Mouse (Mus musculus) kidney, embryonic 14.5 days (tissue): ENCODE data around the gene Ccnt2. TPM values are rescaled to one million over a fixed set of nuclear protein-coding genes. Genes with fewer than 3 reads are reported as not detected.

Experiments used
- ATAC-seq: fragments of 200-750 bp; cut with Nextera tagmentation; 2 replicates; pipeline ENCODE4 v1.8.0; 2017; ENCODE audit warnings: moderate number of reproducible peaks, mild to moderate bottlenecking, moderate TSS enrichment, moderate library complexity; ENCODE audit not compliant: low FRiP score, low TSS enrichment
- H3K27ac ChIP-seq: fragments of 300-500 bp; sonication (generic); 2 replicates; pipeline ENCODE4 v1.5.1; 2014; ENCODE audit warnings: low read depth, mild to moderate bottlenecking, low read length, moderate library complexity, mixed read lengths
- H3K27me3 ChIP-seq: fragments of 300-500 bp; sonication (generic); 2 replicates; pipeline ENCODE4 v1.6.1; 2014; ENCODE audit warnings: mild to moderate bottlenecking, low read length; ENCODE audit not compliant: control insufficient read depth, insufficient read depth
- H3K36me3 ChIP-seq: fragments of 300-500 bp; sonication (generic); 2 replicates; pipeline ENCODE4 v1.6.1; 2014; ENCODE audit warnings: low read length, mixed read lengths; ENCODE audit not compliant: control insufficient read depth, insufficient read depth
- H3K4me1 ChIP-seq: fragments of 300-500 bp; sonication (generic); 2 replicates; pipeline ENCODE4 v1.6.1; 2014; ENCODE audit warnings: low read length, mixed read lengths; ENCODE audit not compliant: control insufficient read depth, insufficient read depth
- H3K4me2 ChIP-seq: fragments of 300-500 bp; sonication (generic); replicated peaks from 2 replicates; pipeline ENCODE4 v1.6.1; 2014; ENCODE audit warnings: low read depth, mild to moderate bottlenecking, low read length
- H3K4me3 ChIP-seq: fragments of 300-500 bp; sonication (generic); 2 replicates; pipeline ENCODE4 v1.5.1; 2014; ENCODE audit warnings: mild to moderate bottlenecking, low read length
- H3K9ac ChIP-seq: fragments of 300-500 bp; sonication (generic); 2 replicates; pipeline ENCODE4 v1.6.1; 2014; ENCODE audit warnings: low read depth, mild to moderate bottlenecking, low read length, moderate library complexity
- H3K9me3 ChIP-seq: fragments of 300-500 bp; sonication (generic); 2 replicates; pipeline ENCODE4 v1.6.1; 2016; ENCODE audit warnings: low read length; ENCODE audit not compliant: control insufficient read depth
- WGBS: fragments of 180-500 bp; shearing (Covaris S2); extraction: QIAGEN DNeasy Blood & Tissue Kit; methylation state at CpG from one replicate; pipeline ENCODE4 v1.1.7; 2014; 5-methylcytosine and 5-hydroxymethylcytosine counted together
- polyA plus RNA-seq: library from polyadenylated mRNA; unstranded; fragments of >200 nt; fragmentation: Nextera tagmentation; extraction: Ambion mirVana; gene quantifications from 2 replicates; pipeline ENCODE4 v1.2.1, GENCODE M21; 2014

Ccnt2 gene
- polyA plus RNA-seq, 1 experiment from 2014 or later = 84.7 TPM

- Histone ChIP-seq H3K27me3 (no peaks in the 10 kb centered on the region), H3K9ac (no peak overlapping the region), H3K4me3 (no peak overlapping the region), H3K4me2 (no peak overlapping the region), H3K27ac (no peak overlapping the region), H3K4me1 (no peaks in the 10 kb centered on the region), H3K9me3 (no peaks in the 10 kb centered on the region), H3K36me3 (peaks cover 55% of the 10 kb centered on the region)
- ATAC-seq = no peak
- 89% methylated on average over 8 of the region's 8 CpGs for WGBS
Observed at GRCm38 (mm10) chr1:127802916-127803315, 29.0 kb downstream of the Ccnt2 start.

- WGBS = 95% methylated on average over 7 of the region's 7 CpGs
- Histone ChIP-seq H3K4me2 (no peak overlapping the region), H3K27me3 (no peaks in the 10 kb centered on the region), H3K9ac (no peak overlapping the region), H3K36me3 (peaks cover 15% of the 10 kb centered on the region), H3K4me3 (no peak overlapping the region), H3K4me1 (no peaks in the 10 kb centered on the region), H3K9me3 (no peaks in the 10 kb centered on the region), H3K27ac (no peak overlapping the region)
- no peak for ATAC-seq
Observed at GRCm38 (mm10) chr1:127808671-127809070, 34.7 kb downstream of the Ccnt2 start.

- no peak overlapping the region for H3K4me3 ChIP-seq
- no peaks in the 10 kb centered on the region for H3K36me3 ChIP-seq
- H3K9ac ChIP-seq = no peak overlapping the region
- 0 out of 2 replicates have a peak overlapping the region, but pooled peaks have one; percentile 8 for H3K4me2 ChIP-seq
- H3K4me1 ChIP-seq = no peaks in the 10 kb centered on the region
- no peak overlapping the region for H3K27ac ChIP-seq
- 41% methylated on average over 7 of the region's 7 CpGs for WGBS
- H3K27me3 ChIP-seq = no peaks in the 10 kb centered on the region
- no peak for ATAC-seq
- H3K9me3 ChIP-seq = no peaks in the 10 kb centered on the region
Observed at GRCm38 (mm10) chr1:127812929-127813328, 39.0 kb downstream of the Ccnt2 start.

GRCm38 (mm10) chr1:127816381-127816780, 42.4 kb downstream of the Ccnt2 start:
- WGBS = 83% methylated on average over 6 of the region's 6 CpGs
- H3K36me3 ChIP-seq = no peaks in the 10 kb centered on the region
- H3K4me1 ChIP-seq = no peaks in the 10 kb centered on the region
- no peaks in the 10 kb centered on the region for H3K9me3 ChIP-seq
- no peak for ATAC-seq
- H3K27ac ChIP-seq = no peak overlapping the region
- H3K27me3 ChIP-seq = no peaks in the 10 kb centered on the region
- no peak overlapping the region for H3K9ac ChIP-seq
- H3K4me3 ChIP-seq = no peak overlapping the region
- no peak overlapping the region for H3K4me2 ChIP-seq

- Histone ChIP-seq H3K27ac (no peak overlapping the region), H3K36me3 (no peaks in the 10 kb centered on the region), H3K9ac (no peak overlapping the region), H3K4me2 (no peak overlapping the region), H3K4me3 (no peak overlapping the region), H3K4me1 (no peaks in the 10 kb centered on the region), H3K27me3 (no peaks in the 10 kb centered on the region), H3K9me3 (no peaks in the 10 kb centered on the region)
- WGBS = 30% methylated on average over 2 of the region's 2 CpGs
- ATAC-seq = no peak
Observed at GRCm38 (mm10) chr1:127827325-127827724, 53.4 kb downstream of the Ccnt2 start.

- H3K36me3 ChIP-seq = no peaks in the 10 kb centered on the region
- no peak overlapping the region for H3K9ac ChIP-seq
- no peak overlapping the region for H3K27ac ChIP-seq
- WGBS = 88% methylated on average over 13 of the region's 13 CpGs
- no peaks in the 10 kb centered on the region for H3K4me1 ChIP-seq
- no peak for ATAC-seq
- no peaks in the 10 kb centered on the region for H3K9me3 ChIP-seq
- no peaks in the 10 kb centered on the region for H3K27me3 ChIP-seq
- H3K4me3 ChIP-seq = no peak overlapping the region
- no peak overlapping the region for H3K4me2 ChIP-seq
Observed at GRCm38 (mm10) chr1:127830215-127830921, 56.4 kb downstream of the Ccnt2 start.

- no peak overlapping the region for H3K9ac ChIP-seq
- no peak overlapping the region for H3K4me2 ChIP-seq
- no peaks in the 10 kb centered on the region for H3K9me3 ChIP-seq
- H3K4me1 ChIP-seq = no peaks in the 10 kb centered on the region
- H3K36me3 ChIP-seq = no peaks in the 10 kb centered on the region
- ATAC-seq = no peak
- no peak overlapping the region for H3K4me3 ChIP-seq
- H3K27me3 ChIP-seq = no peaks in the 10 kb centered on the region
- WGBS = 58% methylated on average over 2 of the region's 2 CpGs
- no peak overlapping the region for H3K27ac ChIP-seq
Observed at GRCm38 (mm10) chr1:127833714-127834113, 59.8 kb downstream of the Ccnt2 start.

- Histone ChIP-seq H3K9ac (no peak overlapping the region), H3K4me2 (no peak overlapping the region), H3K4me1 (no peaks in the 10 kb centered on the region), H3K27me3 (no peaks in the 10 kb centered on the region), H3K4me3 (no peak overlapping the region), H3K9me3 (no peaks in the 10 kb centered on the region), H3K27ac (no peak overlapping the region), H3K36me3 (no peaks in the 10 kb centered on the region)
- no peak for ATAC-seq
- 68% methylated on average over 4 of the region's 4 CpGs for WGBS
Observed at GRCm38 (mm10) chr1:127834202-127834601, 60.2 kb downstream of the Ccnt2 start.

GRCm38 (mm10) chr1:127836619-127837018, 62.7 kb downstream of the Ccnt2 start:
- WGBS = 38% methylated on average over 4 of the region's 4 CpGs
- Histone ChIP-seq H3K27ac (no peak overlapping the region), H3K27me3 (no peaks in the 10 kb centered on the region), H3K4me2 (no peak overlapping the region), H3K9me3 (no peaks in the 10 kb centered on the region), H3K36me3 (no peaks in the 10 kb centered on the region), H3K9ac (no peak overlapping the region), H3K4me1 (no peaks in the 10 kb centered on the region), H3K4me3 (no peak overlapping the region)
- ATAC-seq = no peak
